8 mouse cellular contexts compared by ENCODE assay signal in genomic region chr5:147085201-147085894, GRCm38 (mm10). TPM values are rescaled to one million over a fixed set of nuclear protein-coding genes. Genes with fewer than 3 reads are reported as not detected.
DNase-seq lines count a peak whose midpoint lies in the region; ATAC-seq and TF ChIP-seq lines count a peak whose summit lies in the region.

No protein-coding gene starts in this region.

- H3K4me3 ChIP-seq in forebrain, embryonic 13.5 days, result no peak overlapping the region
- no peak overlapping the region for H3K4me3 ChIP-seq in forebrain, embryonic 12.5 days (replicated peaks)
- H3K4me3 ChIP-seq in left cerebral cortex, adult 2 months, result no peak overlapping the region
- H3K4me3 ChIP-seq in stomach, postnatal 0 days (ENCODE audit: low read depth, low read length), result no peak overlapping the region

- no peaks in the 10 kb centered on the region for H3K9me3 ChIP-seq in forebrain, embryonic 13.5 days (replicated peaks)
- H3K9me3 ChIP-seq in forebrain, embryonic 12.5 days, result no peaks in the 10 kb centered on the region
- H3K9me3 ChIP-seq in stomach, postnatal 0 days (ENCODE audit: control insufficient read depth, low read length), result no peaks in the 10 kb centered on the region

- TF ChIP-seq EP300 in stomach, postnatal 0 days (optimal IDR thresholded peaks at IDR 0.05), result no peak

- 71% methylated on average over 9 of the region's 9 CpGs for WGBS in forebrain, embryonic 13.5 days
- WGBS in forebrain, embryonic 12.5 days, result 93% methylated on average over 9 of the region's 9 CpGs
- 57% methylated on average over 9 of the region's 9 CpGs for WGBS in stomach, postnatal 0 days

- H3K27me3 ChIP-seq in forebrain, embryonic 13.5 days, result no peaks in the 10 kb centered on the region
- no peaks in the 10 kb centered on the region for H3K27me3 ChIP-seq in forebrain, embryonic 12.5 days
- H3K27me3 ChIP-seq in stomach, postnatal 0 days (ENCODE audit: control insufficient read depth, insufficient read depth, low read length), result no peaks in the 10 kb centered on the region

- peaks cover 18% of the 10 kb centered on the region; the same call in 1 of the 2 replicates for H3K4me1 ChIP-seq in forebrain, embryonic 13.5 days
- no peaks in the 10 kb centered on the region for H3K4me1 ChIP-seq in forebrain, embryonic 12.5 days
- no peaks in the 10 kb centered on the region; the same call in 1 of the 2 replicates for H3K4me1 ChIP-seq in stomach, postnatal 0 days (replicated peaks; ENCODE audit: control insufficient read depth, insufficient read depth)

- peak; percentile 74; the same call in 1 of the 2 replicates for ATAC-seq in forebrain, embryonic 13.5 days
- no peak for ATAC-seq in forebrain, embryonic 12.5 days (ENCODE audit: low FRiP score)
- ATAC-seq in stomach, postnatal 0 days (ENCODE audit: low FRiP score, low TSS enrichment), result no peak
- no peak for ATAC-seq in CD4-positive, CD25-positive, alpha-beta regulatory T cell, adult 4 months

- peak; percentile 39 for DNase-seq in retina, postnatal 1 day
- no peak for DNase-seq in retina, embryonic 14.5 days (ENCODE audit: low spot score)
- peak; percentile 47 to 70 for DNase-seq in left cerebral cortex, adult 2 months (ENCODE audit: extremely low spot score in 1 of 2, low spot score in 2 of 2)
- no peak for DNase-seq in stomach, postnatal 0 days (ENCODE audit: low spot score)
- no peak for DNase-seq in urinary bladder, adult 2 months (ENCODE audit: low spot score)

- intact Hi-C loops in left cerebral cortex, adult 2 months (cut with DNase I), result no loop called here

- peaks cover 21% of the 10 kb centered on the region for H3K36me3 ChIP-seq in forebrain, embryonic 13.5 days (ENCODE audit: poor library complexity, severe bottlenecking)
- peaks cover 3% of the 10 kb centered on the region; the same call in 1 of the 2 replicates for H3K36me3 ChIP-seq in forebrain, embryonic 12.5 days (replicated peaks)
- H3K36me3 ChIP-seq in stomach, postnatal 0 days (ENCODE audit: control insufficient read depth, insufficient read depth, low read length), result no peaks in the 10 kb centered on the region

- peak overlapping the region; percentile 76 for H3K27ac ChIP-seq in forebrain, embryonic 13.5 days
- H3K27ac ChIP-seq in forebrain, embryonic 12.5 days, result no peak overlapping the region
- H3K27ac ChIP-seq in left cerebral cortex, adult 2 months, result peak overlapping the region; percentile 79
- H3K27ac ChIP-seq in stomach, postnatal 0 days (replicated peaks), result 0 out of 2 replicates have a peak overlapping the region, but pooled peaks have one; percentile 36

- no peak overlapping the region for H3K9ac ChIP-seq in forebrain, embryonic 13.5 days
- no peak overlapping the region for H3K9ac ChIP-seq in forebrain, embryonic 12.5 days
- H3K9ac ChIP-seq in stomach, postnatal 0 days (ENCODE audit: low read length), result no peak overlapping the region

- TF ChIP-seq CTCF in left cerebral cortex, adult 2 months (IDR thresholded peaks at IDR 0.05), result no peak
- no peak for TF ChIP-seq CTCF in stomach, postnatal 0 days (IDR thresholded peaks at IDR 0.05; ENCODE audit: low read depth)

- H3K4me2 ChIP-seq in forebrain, embryonic 13.5 days, result no peak overlapping the region
- H3K4me2 ChIP-seq in forebrain, embryonic 12.5 days, result no peak overlapping the region
- H3K4me2 ChIP-seq in stomach, postnatal 0 days (replicated peaks; ENCODE audit: low read depth), result no peak overlapping the region

RNA-seq across cellular contexts. Expression of gene Polr1d, which starts 8.5 kb away (rescaled TPM):
- polyA plus RNA-seq in forebrain, embryonic 13.5 days (2015; fragmentation: Nextera tagmentation; extraction: Ambion mirVana), result 105 and 118 TPM in 2 replicates
- polyA plus RNA-seq in forebrain, embryonic 12.5 days (2016; fragmentation: Nextera tagmentation; extraction: Ambion mirVana), result 96.9 and 99.6 TPM in 2 replicates
- 10 to 100 TPM; 66.8 to 67.0 TPM for total RNA-seq in left cerebral cortex, adult 2 months (2021)
- polyA plus RNA-seq in stomach, postnatal 0 days (2015; fragmentation: Nextera tagmentation; extraction: Ambion mirVana), result 150 TPM in 2 replicates
- 100 to 1,000 TPM; 126 to 148 TPM for polyA plus RNA-seq in CD4-positive, CD25-positive, alpha-beta regulatory T cell, adult 4 months (2017; shearing (Covaris generic))
- polyA plus RNA-seq in urinary bladder, adult 2 months (2012; rRNA removed), result 116 and 126 TPM in 2 replicates

RNA-seq across cellular contexts. Expression of gene Lnx2, which starts 9.0 kb away (rescaled TPM):
- polyA plus RNA-seq in forebrain, embryonic 13.5 days (2015; fragmentation: Nextera tagmentation; extraction: Ambion mirVana), result 4.7 and 5.6 TPM in 2 replicates
- 7.4 and 7.7 TPM in 2 replicates for polyA plus RNA-seq in forebrain, embryonic 12.5 days (2016; fragmentation: Nextera tagmentation; extraction: Ambion mirVana)
- total RNA-seq in left cerebral cortex, adult 2 months (2021), result 1 to 10 TPM; 5.8 to 6.3 TPM
- polyA plus RNA-seq in stomach, postnatal 0 days (2015; fragmentation: Nextera tagmentation; extraction: Ambion mirVana), result 9.3 and 10.8 TPM in 2 replicates
- polyA plus RNA-seq in CD4-positive, CD25-positive, alpha-beta regulatory T cell, adult 4 months (2017; shearing (Covaris generic)), result 10 to 100 TPM; 19.6 to 29.9 TPM
- 9.6 and 13.6 TPM in 2 replicates for polyA plus RNA-seq in urinary bladder, adult 2 months (2012; rRNA removed)

Comparison
In these comparisons a context has a peak if more than half of its experiments do, and no peak if none do; other contexts are left out.
1. DNase-seq: peak in retina, postnatal 1 day (single experiment) and left cerebral cortex, adult 2 months (2 of 2); none in retina, embryonic 14.5 days (single experiment), stomach, postnatal 0 days (single experiment) and urinary bladder, adult 2 months (single experiment).